Comparison of ENCODE assay signal across 10 mouse cellular contexts in genomic region chr4:63739524-63739923, GRCm38 (mm10). TPM values are rescaled to one million over a fixed set of nuclear protein-coding genes. Genes with fewer than 3 reads are reported as not detected.
A peak's percentile ranks its signal among the peaks of the same experiment; 100 is the strongest.
DNase-seq lines count a peak whose midpoint lies in the region; ATAC-seq lines count a peak whose summit lies in the region.
"Had no signal": no experiment of that assay in that cellular context is flagged by ENCODE, and none has a peak within 500 bp of the region (broad histone marks: within the 10 kb centered on the region; RNA-seq: fewer than 3 reads in every experiment).

No protein-coding gene starts in this region.

- no peak overlapping the region for H3K9ac ChIP-seq in heart, embryonic 11.5 days (ENCODE audit: low read depth, low read length)

- intact Hi-C loops in heart, postnatal 10 days (cut with DNase I): no loop called here

- no peaks in the 10 kb centered on the region for H3K36me3 ChIP-seq in heart, embryonic 11.5 days (ENCODE audit: control insufficient read depth, insufficient read depth, low read length)

- 64% methylated on average over 7 of the region's 7 CpGs for WGBS in heart, embryonic 11.5 days (ENCODE audit: insufficient replicate concordance)

- H3K9me3 ChIP-seq in heart, embryonic 11.5 days (replicated peaks; ENCODE audit: control insufficient read depth, low read length): no peaks in the 10 kb centered on the region

- H3K4me2 ChIP-seq in heart, embryonic 11.5 days: no peak overlapping the region

- no peak for ATAC-seq in heart, embryonic 11.5 days (replicated peaks; ENCODE audit: insufficient number of reproducible peaks, low FRiP score, low TSS enrichment)

- no peaks in the 10 kb centered on the region for H3K27me3 ChIP-seq in heart, embryonic 11.5 days (ENCODE audit: control insufficient read depth, insufficient read depth, low read length)

- H3K4me3 ChIP-seq in heart, embryonic 11.5 days (ENCODE audit: low read depth, low read length): no peak overlapping the region
- H3K4me3 ChIP-seq: myocyte had no signal

- no peak overlapping the region for H3K27ac ChIP-seq in heart, embryonic 11.5 days (ENCODE audit: low read depth, low read length)

- H3K4me1 ChIP-seq in heart, embryonic 11.5 days (ENCODE audit: control insufficient read depth, insufficient read depth, low read length): no peaks in the 10 kb centered on the region

- DNase-seq in heart, adult 18-20 months: peak; percentile 14 to 55
- peak; percentile 7 for DNase-seq in right cerebral cortex, adult 18-20 months
- no peak for DNase-seq in right cerebral cortex, postnatal 36 days (ENCODE audit: low spot score in 2 of 2)
- peak; percentile 34 for DNase-seq in heart, postnatal 10 days
- DNase-seq in right cerebral cortex, postnatal 4 days: peak; percentile 11
- DNase-seq in spleen, adult 18-20 months: no peak
- DNase-seq in ovary, postnatal 10 days (ENCODE audit: low spot score): no peak

RNA-seq across cellular contexts. Expression of gene Tnfsf15, which starts 5.4 kb away (rescaled TPM):
- total RNA-seq in heart, adult 18-20 months (2021): not detected
- polyA plus RNA-seq in heart, embryonic 11.5 days (2014; fragmentation: Nextera tagmentation; extraction: Ambion mirVana): 0.04 TPM in 1 of 2 replicates, not detected in the other
- not detected for total RNA-seq in heart, postnatal 10 days (2021)
- total RNA-seq: MEL had no signal

Comparison
In these comparisons a context has a peak if more than half of its experiments do, and no peak if none do; other contexts are left out.
1. DNase-seq: peak in heart, adult 18-20 months (2 of 2), right cerebral cortex, adult 18-20 months (single experiment), heart, postnatal 10 days (2 of 2) and right cerebral cortex, postnatal 4 days (single experiment); none in right cerebral cortex, postnatal 36 days (0 of 2), spleen, adult 18-20 months (0 of 2) and ovary, postnatal 10 days (single experiment).